Mouse (Mus musculus): ENCODE measurements around the gene Apoa1.

The Apoa1 gene

GRCm38 (mm10) chr9:46216744-46217470 is 11.5 kb upstream of the Apoa1 start:
- no peak for DNase-seq

GRCm38 (mm10) chr9:46218176-46218575 is 10.2 kb upstream of the Apoa1 start:
- DNase-seq: no peak

GRCm38 (mm10) chr9:46223090-46223489 is 5.3 kb upstream of the Apoa1 start:
- DNase-seq: no peak

- DNase-seq: no peak
Observed at GRCm38 (mm10) chr9:46224101-46224500, 4.3 kb upstream of the Apoa1 start.

- DNase-seq: no peak
Observed at GRCm38 (mm10) chr9:46224945-46225660, 3.3 kb upstream of the Apoa1 start.

- DNase-seq: no peak
Observed at GRCm38 (mm10) chr9:46227064-46227614, 1.2 kb upstream of the Apoa1 start.

GRCm38 (mm10) chr9:46229573-46230449 is 1.4 kb downstream of the Apoa1 start:
- peak; percentile 81 for DNase-seq

GRCm38 (mm10) chr9:46230450-46230975 is 2.1 kb downstream of the Apoa1 start:
- DNase-seq: no peak

- DNase-seq: no peak
Observed at GRCm38 (mm10) chr9:46235196-46235595, 6.8 kb downstream of the Apoa1 start.

GRCm38 (mm10) chr9:46235596-46235648 is 7.0 kb downstream of the Apoa1 start, which contains the start of gene Apoc3:
Apoc3 (minus strand) TSS chr9:46235636.
- no peak for DNase-seq

GRCm38 (mm10) chr9:46235649-46236048 is 7.3 kb downstream of the Apoa1 start:
- DNase-seq: no peak

- DNase-seq: no peak
Observed at GRCm38 (mm10) chr9:46238850-46239249, 10.5 kb downstream of the Apoa1 start.

- DNase-seq: no peak
Observed at GRCm38 (mm10) chr9:46240526-46241153, 12.3 kb downstream of the Apoa1 start, which contains the start of gene Apoa4. Apoa4 (plus strand) TSS chr9:46240696.

GRCm38 (mm10) chr9:46241818-46242217 is 13.4 kb downstream of the Apoa1 start:
- DNase-seq: no peak

GRCm38 (mm10) chr9:46243122-46243521 is 14.7 kb downstream of the Apoa1 start:
- DNase-seq: no peak

GRCm38 (mm10) chr9:46243584-46243983 is 15.2 kb downstream of the Apoa1 start:
- no peak for DNase-seq

GRCm38 (mm10) chr9:46246752-46247324 is 18.5 kb downstream of the Apoa1 start:
- peak; percentile 60 for DNase-seq

GRCm38 (mm10) chr9:46256177-46256576 is 27.8 kb downstream of the Apoa1 start:
- no peak for DNase-seq

- DNase-seq: no peak
Observed at GRCm38 (mm10) chr9:46256658-46257385, 28.4 kb downstream of the Apoa1 start.

GRCm38 (mm10) chr9:46257546-46257945 is 29.2 kb downstream of the Apoa1 start:
- DNase-seq: no peak

- no peak for DNase-seq
Observed at GRCm38 (mm10) chr9:46259111-46259510, 30.7 kb downstream of the Apoa1 start.

- DNase-seq: no peak
Observed at GRCm38 (mm10) chr9:46261131-46261530, 32.8 kb downstream of the Apoa1 start.
